Mouse (Mus musculus) E14TG2a.4 (cell line): Measurements from ENCODE around the gene Ctdsp1.

ENCODE experiments used
- CTCF ChIP-seq: conservative IDR thresholded peaks from 2 replicates; pipeline ENCODE4 v1.5.1; 2014; ENCODE audit warnings: low read length
- POU5F1 ChIP-seq: IDR thresholded peaks from 2 replicates; pipeline ENCODE4 v1.6.1; 2014; ENCODE audit warnings: low read length, borderline replicate concordance

- no peak for TF ChIP-seq CTCF
- no peak for TF ChIP-seq POU5F1
These were observed 27.6 kb downstream of the Ctdsp1 start for GRCm38 (mm10) chr1:74418747-74419439.
